ENCODE assay signal across 17 mouse cellular contexts in the genomic region with DNA sequence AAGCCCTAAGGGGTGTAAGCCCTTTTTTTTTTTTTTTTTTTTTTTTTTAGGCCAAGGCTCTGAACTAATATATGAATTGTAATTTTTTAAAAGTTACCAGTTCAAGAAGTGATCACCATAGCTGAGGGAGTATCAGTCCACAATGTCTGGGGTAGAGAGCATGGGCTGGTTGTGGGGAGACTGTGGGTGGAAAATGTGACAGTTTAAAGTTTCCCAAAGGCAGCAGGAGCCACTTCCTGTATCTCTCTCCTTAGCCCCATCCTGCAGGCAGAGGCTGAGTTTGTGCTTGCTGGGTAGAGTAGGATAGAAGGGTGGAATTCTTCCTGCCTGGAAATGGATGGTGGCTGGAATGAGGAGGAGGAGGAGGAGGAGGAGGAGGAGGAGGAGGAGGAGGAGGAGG. TPM values are rescaled to one million over a fixed set of nuclear protein-coding genes. Genes with fewer than 3 reads are reported as not detected.
"Had no signal": no experiment of that assay in that cellular context is flagged by ENCODE, and none has a peak within 500 bp of the region (broad histone marks: within the 10 kb centered on the region; RNA-seq: fewer than 3 reads in every experiment).

No protein-coding gene starts in this region.

- H3K27ac ChIP-seq: limb, embryonic 15.5 days; liver, embryonic 12.5 days; midbrain, embryonic 13.5 days had no signal

- H3K9me3 ChIP-seq: limb, embryonic 15.5 days; liver, embryonic 12.5 days had no signal

- H3K4me3 ChIP-seq: limb, embryonic 15.5 days; liver, embryonic 12.5 days; midbrain, embryonic 13.5 days had no signal

- H3K36me3 ChIP-seq: liver, embryonic 12.5 days had no signal

- DNase-seq: right cerebral cortex, postnatal 25 days; thymus, postnatal 4 days had no signal

- H3K27me3 ChIP-seq: limb, embryonic 15.5 days; liver, embryonic 12.5 days; midbrain, embryonic 13.5 days had no signal

- H3K9ac ChIP-seq: limb, embryonic 15.5 days; liver, embryonic 12.5 days; lung, embryonic 14.5 days; midbrain, embryonic 13.5 days had no signal

- H3K4me2 ChIP-seq: limb, embryonic 15.5 days; liver, embryonic 12.5 days; lung, embryonic 14.5 days; midbrain, embryonic 13.5 days had no signal

- ATAC-seq: liver, embryonic 12.5 days; midbrain, embryonic 13.5 days had no signal

RNA-seq across cellular contexts. Expression of a gene that starts 40.8 kb away (rescaled TPM):
- total RNA-seq: layer of hippocampus, adult 8-10 months; layer of hippocampus, postnatal 14 days; left cerebral cortex, adult 18-20 months; left cerebral cortex, postnatal 14 days; midbrain, postnatal 0 days had no signal
- polyA plus RNA-seq: large intestine, adult 2 months; limb, embryonic 11.5 days; limb, embryonic 15.5 days; liver, embryonic 12.5 days; liver, embryonic 16.5 days; lung, embryonic 14.5 days; midbrain, embryonic 13.5 days; midbrain, postnatal 0 days; neural tube, embryonic 14.5 days; small intestine, adult 2 months; stomach, embryonic 16.5 days had no signal
